Mouse (Mus musculus): ENCODE data around the gene Shisal1. TPM values are rescaled to one million over a fixed set of nuclear protein-coding genes. Genes with fewer than 3 reads are reported as not detected.
A peak's percentile ranks its signal among the peaks of the same experiment; 100 is the strongest.

The Shisal1 gene
- total and polyA plus RNA-seq, 3 experiments = not detected

DNA sequence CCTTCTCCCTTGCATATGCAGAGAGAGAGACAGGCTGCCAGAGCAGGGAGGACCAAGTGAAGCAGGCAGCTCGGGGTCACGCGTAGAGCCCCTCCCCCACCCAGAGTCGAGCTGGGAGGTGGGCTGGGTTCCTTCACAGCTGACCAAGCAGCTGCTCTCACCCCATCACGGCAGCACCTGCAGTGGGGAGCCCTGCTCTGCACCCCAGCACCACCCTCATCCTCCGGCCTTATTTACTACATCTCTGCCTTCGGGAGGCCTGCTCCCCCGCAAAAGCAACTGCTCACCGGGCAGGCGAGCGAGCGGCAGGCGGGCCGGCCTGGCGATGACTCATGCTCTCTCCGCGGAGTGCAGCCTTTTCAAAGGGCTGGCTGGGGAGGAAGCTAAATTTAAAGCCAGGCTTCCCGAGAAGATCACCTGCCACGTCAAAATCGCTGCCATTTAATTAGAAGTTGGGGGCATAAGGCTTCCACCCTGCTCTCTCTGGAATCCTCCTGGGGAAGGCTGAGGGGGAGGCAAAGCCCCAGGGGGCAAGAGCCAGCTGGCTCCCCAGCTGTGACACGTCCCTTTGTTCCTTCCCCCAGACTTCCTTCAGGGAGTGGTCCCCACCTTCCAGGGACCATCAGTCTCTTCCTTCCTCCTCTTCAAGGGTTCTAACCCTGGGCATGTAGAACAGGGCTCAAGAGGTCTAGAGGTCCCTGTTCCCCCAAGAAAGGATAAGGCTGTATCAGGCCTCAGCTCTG lies 3.7 kb upstream of the Shisal1 start:
- no peaks in the 10 kb centered on the region for H3K36me3 ChIP-seq (replicated peaks in 1 of 2; ENCODE audit: control insufficient read depth in 1 of 2, insufficient read depth in 1 of 2, low read length in 1 of 2)
- peak overlapping the region; percentile 5 for H3K9ac ChIP-seq (ENCODE audit: insufficient read depth, low read depth)
- no peaks in the 10 kb centered on the region for H3K79me2 ChIP-seq (replicated peaks; ENCODE audit: control insufficient read depth, extremely low read depth, insufficient read depth, poor library complexity, severe bottlenecking)
- peaks cover 8 to 15% of the 10 kb centered on the region in 2 experiments for H3K4me1 ChIP-seq (ENCODE audit: control insufficient read depth in 1 of 2, insufficient read depth in 2 of 2)
- peaks cover 78% of the 10 kb centered on the region for H3K27me3 ChIP-seq (replicated peaks)
- in situ Hi-C loops (cut with MboI; ENCODE audit: low pct_ligation_motif_present, low pct_unique_long_range_greater_than_20kb, low sequenced_read_pairs) = no loop called here
- no peak overlapping the region for H3K27ac ChIP-seq (ENCODE audit: insufficient read depth, low read depth)
- H3K9me3 ChIP-seq (replicated peaks; ENCODE audit: low read length) = peaks cover 2% of the 10 kb centered on the region
- dilution Hi-C loops (cut with MboI; ENCODE audit: extremely low pct_ligation_motif_present, extremely low pct_unique_long_range_greater_than_20kb, low sequenced_read_pairs) = no loop called here
- peak; percentile 18 for DNase-seq (ENCODE audit: extremely low read depth)
- no peak for TF ChIP-seq MYC (IDR thresholded peaks at IDR 0.05; ENCODE audit: low read depth, low read length)
- no peak for TF ChIP-seq POLR2A (IDR thresholded peaks at IDR 0.05; ENCODE audit: low read depth, low read length)
- TF ChIP-seq BHLHE40 (IDR thresholded peaks at IDR 0.05; ENCODE audit: low read depth, low read length) = peak; percentile 58
- TF ChIP-seq HCFC1 (IDR thresholded peaks at IDR 0.05; ENCODE audit: low read depth, low read length) = no peak
- TF ChIP-seq UBTF (IDR thresholded peaks at IDR 0.05; ENCODE audit: low read depth, low read length) = peak; percentile 76; the same call in 1 of the 2 replicates
- no peak for TF ChIP-seq POLR2AphosphoS2 (IDR thresholded peaks at IDR 0.05; ENCODE audit: low read depth, low read length)
- TF ChIP-seq EP300 (IDR thresholded peaks at IDR 0.05; ENCODE audit: low read length) = no peak
- TF ChIP-seq NELFE (IDR thresholded peaks at IDR 0.05; ENCODE audit: low read depth, low read length) = no peak
- no peak for TF ChIP-seq USF1 (IDR thresholded peaks at IDR 0.05; ENCODE audit: low read depth, low read length)
- TF ChIP-seq SIN3A (IDR thresholded peaks at IDR 0.05; ENCODE audit: low read length) = no peak
- no peak for TF ChIP-seq ZC3H11A (IDR thresholded peaks at IDR 0.05; ENCODE audit: low read depth, low read length)
- peak; percentile 39; the same call in 1 of the 2 replicates for TF ChIP-seq CHD2 (IDR thresholded peaks at IDR 0.05; ENCODE audit: low read length)
- TF ChIP-seq CHD1 (IDR thresholded peaks at IDR 0.05; ENCODE audit: low read depth, low read length) = no peak
- TF ChIP-seq E2F4 (IDR thresholded peaks at IDR 0.05; ENCODE audit: insufficient replicate concordance, low read depth, low read length) = no peak
- no peak for TF ChIP-seq KAT2A (IDR thresholded peaks at IDR 0.05; ENCODE audit: insufficient replicate concordance, low read length)
- peak overlapping the region in 1 of 3 experiments; percentile 0 for H3K4me3 ChIP-seq (replicated peaks in 1 of 3; ENCODE audit: low read depth in 2 of 3, low read length in 2 of 3, poor library complexity in 1 of 3)
- H3K4me2 ChIP-seq (ENCODE audit: insufficient read depth, low read depth, poor library complexity, severe bottlenecking) = peak overlapping the region; percentile 39

DNA sequence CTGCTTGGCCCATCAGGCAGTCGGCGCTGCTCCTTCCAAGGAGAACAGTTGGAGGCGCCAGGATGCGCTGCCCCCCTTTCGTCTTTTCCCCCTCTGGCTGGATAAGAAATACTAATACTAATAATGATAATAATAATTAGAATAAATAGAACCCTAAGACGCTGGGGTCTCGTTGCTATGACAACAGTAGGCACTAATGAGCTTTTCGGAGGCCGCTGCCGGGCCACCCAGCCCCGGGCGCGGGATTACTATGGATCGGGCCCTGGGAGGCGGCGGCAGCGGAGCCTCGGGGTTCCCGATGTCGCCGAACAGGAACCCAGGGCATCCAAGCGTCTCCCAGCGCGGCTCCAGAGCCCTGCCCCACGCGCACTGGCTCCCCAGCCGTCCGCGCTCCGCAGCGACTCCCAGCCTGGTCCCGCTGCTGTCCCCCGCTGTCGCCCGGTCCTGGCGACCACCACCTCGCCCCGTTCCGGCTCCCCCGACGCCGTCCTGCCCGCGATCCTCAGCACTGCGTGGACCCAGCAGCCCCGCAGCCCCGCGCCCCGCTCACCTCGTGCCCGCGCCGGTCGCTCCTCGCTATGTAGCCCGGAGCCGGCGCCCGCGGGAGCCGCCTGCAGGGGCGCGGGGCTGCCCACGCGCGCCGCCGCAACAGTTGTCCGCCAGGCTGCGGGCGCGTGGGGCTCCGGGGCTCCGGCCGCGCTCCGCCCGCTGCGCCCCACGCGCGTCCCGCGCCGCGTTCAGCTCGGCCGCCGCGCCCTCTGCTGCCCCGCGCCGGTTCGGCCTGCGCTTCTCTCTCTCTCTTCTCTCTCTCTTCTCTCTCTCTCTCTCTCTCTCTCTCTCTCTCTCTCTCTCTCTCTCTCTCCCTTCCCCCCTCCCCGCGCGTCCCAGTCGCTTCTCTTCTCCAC lies 833 bp downstream of the Shisal1 start:
- H3K27ac ChIP-seq (ENCODE audit: insufficient read depth, low read depth) = no peak overlapping the region
- no peaks in the 10 kb centered on the region for H3K36me3 ChIP-seq (replicated peaks in 1 of 2; ENCODE audit: control insufficient read depth in 1 of 2, insufficient read depth in 1 of 2, low read length in 1 of 2)
- H3K79me2 ChIP-seq (replicated peaks; ENCODE audit: control insufficient read depth, extremely low read depth, insufficient read depth, poor library complexity, severe bottlenecking) = no peaks in the 10 kb centered on the region
- DNase-seq (ENCODE audit: extremely low read depth) = no peak
- dilution Hi-C loops (cut with MboI; ENCODE audit: extremely low pct_ligation_motif_present, extremely low pct_unique_long_range_greater_than_20kb, low sequenced_read_pairs) (no loop called here), in situ Hi-C loops (cut with MboI; ENCODE audit: low pct_ligation_motif_present, low pct_unique_long_range_greater_than_20kb, low sequenced_read_pairs) (no loop called here)
- H3K4me3 ChIP-seq (replicated peaks in 1 of 3; ENCODE audit: low read depth in 2 of 3, low read length in 2 of 3, poor library complexity in 1 of 3) = no peak overlapping the region
- TF ChIP-seq IRF4 (IDR thresholded peaks at IDR 0.05; ENCODE audit: low read depth, low read length) = no peak
- no peak for TF ChIP-seq POLR2A (IDR thresholded peaks at IDR 0.05; ENCODE audit: low read depth, low read length)
- TF ChIP-seq MYC (IDR thresholded peaks at IDR 0.05; ENCODE audit: low read depth, low read length) = no peak
- no peak overlapping the region for H3K4me2 ChIP-seq (ENCODE audit: insufficient read depth, low read depth, poor library complexity, severe bottlenecking)
- H3K9me3 ChIP-seq (replicated peaks; ENCODE audit: low read length) = peaks cover 2% of the 10 kb centered on the region
- peaks cover 75% of the 10 kb centered on the region for H3K27me3 ChIP-seq (replicated peaks)
- peaks cover 6 to 12% of the 10 kb centered on the region in 2 experiments for H3K4me1 ChIP-seq (ENCODE audit: control insufficient read depth in 1 of 2, insufficient read depth in 2 of 2)
- no peak overlapping the region for H3K9ac ChIP-seq (ENCODE audit: insufficient read depth, low read depth)
